Mouse (Mus musculus): Measurements from ENCODE around the gene Tnrc6c. TPM values are rescaled to one million over a fixed set of nuclear protein-coding genes. Genes with fewer than 3 reads are reported as not detected.

The Tnrc6c gene
- polyA plus RNA-seq, 1 experiment = 14.9 TPM

- no peaks in the 10 kb centered on the region for H3K27me3 ChIP-seq (replicated peaks; ENCODE audit: control insufficient read depth, insufficient read depth, low read length)
- H3K4me1 ChIP-seq (ENCODE audit: control insufficient read depth, insufficient read depth, low read length) = peaks cover 8% of the 10 kb centered on the region; the same call in 1 of the 2 replicates
- TF ChIP-seq POLR2A (IDR thresholded peaks at IDR 0.05; ENCODE audit: low read depth, low read length) (no peak), CTCF (conservative IDR thresholded peaks at IDR 0.05; ENCODE audit: insufficient read depth, insufficient read length, low read depth, low read length) (no peak)
- H3K36me3 ChIP-seq (ENCODE audit: control insufficient read depth, insufficient read depth, low read length) = no peaks in the 10 kb centered on the region
- 83% methylated on average over 3 of the region's 3 CpGs for WGBS
- no peak overlapping the region for H3K4me3 ChIP-seq (ENCODE audit: insufficient read depth, low read depth, low read length)
- no peak overlapping the region for H3K27ac ChIP-seq (ENCODE audit: insufficient read depth, low read depth, low read length)
- no peak for DNase-seq
These were observed 1.2 kb upstream of the Tnrc6c start for GRCm38 (mm10) chr11:117652907-117653306.

GRCm38 (mm10) chr11:117654380-117654924 lies 363 bp downstream of the Tnrc6c start:
- WGBS = 4% methylated on average over 68 of the region's 71 CpGs
- TF ChIP-seq CTCF (conservative IDR thresholded peaks at IDR 0.05; ENCODE audit: insufficient read depth, insufficient read length, low read depth, low read length) = no peak
- TF ChIP-seq POLR2A (IDR thresholded peaks at IDR 0.05; ENCODE audit: low read depth, low read length) = peak; percentile 98
- no peaks in the 10 kb centered on the region for H3K27me3 ChIP-seq (replicated peaks; ENCODE audit: control insufficient read depth, insufficient read depth, low read length)
- H3K27ac ChIP-seq (ENCODE audit: insufficient read depth, low read depth, low read length) = peak overlapping the region; percentile 88
- H3K4me1 ChIP-seq (ENCODE audit: control insufficient read depth, insufficient read depth, low read length) = peaks cover 8% of the 10 kb centered on the region; the same call in 1 of the 2 replicates
- peak overlapping the region; percentile 73 for H3K4me3 ChIP-seq (ENCODE audit: insufficient read depth, low read depth, low read length)
- DNase-seq = peak; percentile 100
- no peaks in the 10 kb centered on the region for H3K36me3 ChIP-seq (ENCODE audit: control insufficient read depth, insufficient read depth, low read length)

DNA sequence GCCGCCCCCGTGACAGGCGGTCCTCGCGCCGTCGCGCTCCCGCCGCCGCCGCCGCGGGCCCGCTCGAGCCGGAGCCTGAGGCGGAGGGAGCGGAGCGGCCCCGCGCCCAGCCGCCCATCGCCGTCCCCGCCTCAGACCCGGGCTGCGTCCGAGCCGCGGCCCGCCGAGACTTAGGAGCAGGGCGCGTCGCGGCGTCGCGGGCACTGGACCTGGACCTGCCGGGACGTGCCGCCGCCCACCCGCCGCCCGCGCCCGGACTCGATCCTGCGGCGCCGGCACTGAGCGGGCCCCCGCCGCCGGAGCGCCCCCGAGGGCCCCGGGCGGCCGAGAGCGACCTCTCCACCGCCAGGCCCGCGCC lies 824 bp downstream of the Tnrc6c start:
- peaks cover 8% of the 10 kb centered on the region; the same call in 1 of the 2 replicates for H3K4me1 ChIP-seq (ENCODE audit: control insufficient read depth, insufficient read depth, low read length)
- H3K27ac ChIP-seq (ENCODE audit: insufficient read depth, low read depth, low read length) = peak overlapping the region; percentile 70
- H3K4me3 ChIP-seq (ENCODE audit: insufficient read depth, low read depth, low read length) = peak overlapping the region; percentile 58
- no peaks in the 10 kb centered on the region for H3K36me3 ChIP-seq (ENCODE audit: control insufficient read depth, insufficient read depth, low read length)
- H3K27me3 ChIP-seq (replicated peaks; ENCODE audit: control insufficient read depth, insufficient read depth, low read length) = no peaks in the 10 kb centered on the region
- no peak for TF ChIP-seq POLR2A (IDR thresholded peaks at IDR 0.05; ENCODE audit: low read depth, low read length)
- no peak for TF ChIP-seq CTCF (conservative IDR thresholded peaks at IDR 0.05; ENCODE audit: insufficient read depth, insufficient read length, low read depth, low read length)
- DNase-seq = no peak
- WGBS = 2% methylated on average over 58 of the region's 66 CpGs

DNA sequence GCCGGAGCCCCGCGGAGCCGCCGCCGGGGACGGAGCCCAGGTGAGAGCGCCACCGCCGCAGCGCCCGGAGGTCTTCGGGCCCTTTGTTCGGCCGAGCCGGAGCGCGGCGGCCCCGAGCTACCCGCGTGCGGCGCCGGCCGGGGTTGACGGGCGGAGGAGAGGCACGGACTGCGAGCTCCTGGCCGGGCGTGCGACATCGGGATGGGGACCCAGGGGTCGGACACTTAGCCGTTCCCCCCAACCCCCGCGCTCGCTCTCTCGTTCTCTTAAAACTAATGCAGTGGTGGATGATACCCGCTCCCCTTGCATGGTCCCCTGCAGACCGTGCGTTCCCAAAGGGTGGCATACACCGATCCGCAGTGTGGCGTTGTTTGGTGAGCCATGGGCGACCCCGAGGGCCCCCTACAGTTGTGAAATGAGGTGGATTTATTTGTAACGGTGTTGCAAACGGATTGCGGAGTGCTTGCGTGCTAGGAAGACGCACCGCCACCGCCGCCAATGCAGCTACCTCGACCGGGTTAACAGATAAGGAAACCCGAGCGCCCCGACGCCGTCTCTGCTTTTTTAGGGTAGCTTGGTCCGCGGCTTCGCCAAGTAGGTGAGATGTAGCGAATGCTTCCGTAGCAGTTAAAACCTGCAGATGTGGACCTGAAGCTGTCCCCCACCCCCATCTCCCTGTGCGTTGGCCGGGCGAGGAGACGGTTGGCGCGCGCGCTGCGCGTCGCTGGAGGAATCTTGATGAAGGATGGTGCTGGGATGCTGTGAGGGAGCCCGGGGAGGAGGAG lies 1.4 kb downstream of the Tnrc6c start:
- H3K36me3 ChIP-seq (ENCODE audit: control insufficient read depth, insufficient read depth, low read length) = no peaks in the 10 kb centered on the region
- DNase-seq = peak; percentile 44
- H3K27me3 ChIP-seq (replicated peaks; ENCODE audit: control insufficient read depth, insufficient read depth, low read length) = no peaks in the 10 kb centered on the region
- no peak for TF ChIP-seq POLR2A (IDR thresholded peaks at IDR 0.05; ENCODE audit: low read depth, low read length)
- TF ChIP-seq CTCF (conservative IDR thresholded peaks at IDR 0.05; ENCODE audit: insufficient read depth, insufficient read length, low read depth, low read length) = no peak
- peaks cover 8% of the 10 kb centered on the region; the same call in 1 of the 2 replicates for H3K4me1 ChIP-seq (ENCODE audit: control insufficient read depth, insufficient read depth, low read length)
- peak overlapping the region; percentile 58 for H3K4me3 ChIP-seq (ENCODE audit: insufficient read depth, low read depth, low read length)
- WGBS = under 1% methylated on average over 80 of the region's 80 CpGs
- H3K27ac ChIP-seq (ENCODE audit: insufficient read depth, low read depth, low read length) = no peak overlapping the region; the same call in 1 of the 2 replicates

DNA sequence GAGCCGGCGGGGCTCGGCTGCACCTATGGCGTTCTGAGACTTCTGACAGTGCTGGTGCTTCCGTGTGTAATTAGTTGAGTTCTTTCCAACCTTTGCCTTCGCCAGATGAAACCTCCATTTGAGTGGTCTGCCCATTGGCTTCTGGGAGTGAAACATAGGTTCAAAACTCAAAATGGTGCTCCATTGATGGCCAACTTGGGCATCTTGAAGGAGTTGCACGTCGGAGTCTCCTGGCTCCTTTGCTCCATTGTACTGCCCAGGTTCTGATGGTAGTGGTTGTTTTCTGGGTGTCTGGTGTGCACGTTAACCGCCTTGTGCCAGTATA lies 1.9 kb downstream of the Tnrc6c start:
- peak overlapping the region; percentile 58 for H3K4me3 ChIP-seq (ENCODE audit: insufficient read depth, low read depth, low read length)
- H3K36me3 ChIP-seq (ENCODE audit: control insufficient read depth, insufficient read depth, low read length) = no peaks in the 10 kb centered on the region
- no peaks in the 10 kb centered on the region for H3K27me3 ChIP-seq (replicated peaks; ENCODE audit: control insufficient read depth, insufficient read depth, low read length)
- no peak overlapping the region for H3K27ac ChIP-seq (ENCODE audit: insufficient read depth, low read depth, low read length)
- WGBS = 20% methylated on average over 10 of the region's 10 CpGs
- TF ChIP-seq CTCF (conservative IDR thresholded peaks at IDR 0.05; ENCODE audit: insufficient read depth, insufficient read length, low read depth, low read length) (no peak), POLR2A (IDR thresholded peaks at IDR 0.05; ENCODE audit: low read depth, low read length) (no peak)
- DNase-seq = no peak
- peaks cover 8% of the 10 kb centered on the region; the same call in 1 of the 2 replicates for H3K4me1 ChIP-seq (ENCODE audit: control insufficient read depth, insufficient read depth, low read length)

DNA sequence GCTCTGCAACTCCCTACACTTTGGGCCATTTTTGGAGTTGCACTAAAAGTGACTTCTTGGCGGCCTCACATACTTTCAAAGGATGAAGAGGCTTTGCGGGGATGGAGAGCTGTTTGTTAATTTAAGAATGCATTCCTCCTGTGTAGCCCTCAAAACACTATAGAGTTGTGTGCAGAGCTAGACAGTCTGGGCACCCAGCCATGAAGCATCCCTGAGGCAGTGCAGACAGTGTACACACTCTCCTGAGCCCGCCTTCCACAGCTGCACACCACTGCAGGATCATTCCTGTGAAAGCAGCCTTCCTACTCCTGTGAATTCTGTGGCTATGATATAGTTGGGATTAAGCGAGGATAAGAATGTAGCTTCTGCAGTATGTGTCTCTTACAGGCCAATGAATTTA lies 4.9 kb downstream of the Tnrc6c start:
- H3K27me3 ChIP-seq (replicated peaks; ENCODE audit: control insufficient read depth, insufficient read depth, low read length) = no peaks in the 10 kb centered on the region
- no peak overlapping the region for H3K27ac ChIP-seq (ENCODE audit: insufficient read depth, low read depth, low read length)
- H3K4me3 ChIP-seq (ENCODE audit: insufficient read depth, low read depth, low read length) = no peak overlapping the region
- WGBS = 54% methylated on average over 4 of the region's 4 CpGs
- peak; percentile 25 for DNase-seq
- TF ChIP-seq CTCF (conservative IDR thresholded peaks at IDR 0.05; ENCODE audit: insufficient read depth, insufficient read length, low read depth, low read length) = no peak
- TF ChIP-seq POLR2A (IDR thresholded peaks at IDR 0.05; ENCODE audit: low read depth, low read length) = no peak
- H3K36me3 ChIP-seq (ENCODE audit: control insufficient read depth, insufficient read depth, low read length) = no peaks in the 10 kb centered on the region
- peaks cover 8% of the 10 kb centered on the region; the same call in 1 of the 2 replicates for H3K4me1 ChIP-seq (ENCODE audit: control insufficient read depth, insufficient read depth, low read length)

DNA sequence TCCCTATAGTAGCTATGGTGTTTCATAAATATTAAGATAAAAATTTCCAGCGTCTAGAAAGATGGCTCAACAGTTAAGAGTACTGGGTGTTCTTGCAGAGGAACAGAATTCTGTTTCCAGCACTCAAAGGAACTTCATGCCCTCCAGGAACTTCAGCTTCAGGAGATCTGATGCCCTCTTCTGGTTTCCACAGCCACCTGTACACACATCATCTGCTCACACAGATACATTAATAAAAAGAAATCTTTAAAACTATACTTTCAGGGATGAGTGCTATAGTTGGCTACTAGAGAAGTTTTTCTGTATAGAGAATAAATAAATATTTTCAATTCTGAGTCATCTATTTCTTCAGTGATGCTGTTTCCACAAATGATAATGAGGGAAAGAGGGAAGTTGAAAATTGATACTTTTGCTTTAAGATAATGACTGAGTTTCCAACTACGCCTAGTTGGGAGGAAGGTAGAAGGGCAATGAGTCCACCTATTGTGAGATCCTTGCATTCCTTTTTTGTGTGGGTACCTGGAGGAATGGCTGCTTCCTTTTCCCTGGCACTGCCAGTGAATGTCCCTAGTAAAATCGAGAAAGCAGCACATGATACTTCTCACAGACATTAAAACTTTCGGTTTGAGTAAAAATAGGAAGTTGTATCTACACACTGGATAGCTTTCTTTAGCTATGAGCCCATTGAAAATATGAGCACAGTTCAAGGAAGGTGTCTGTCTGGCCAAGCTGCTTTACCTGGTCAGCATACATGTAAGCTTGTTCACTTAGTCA lies 9.1 kb downstream of the Tnrc6c start:
- Histone ChIP-seq H3K27me3 (replicated peaks; ENCODE audit: control insufficient read depth, insufficient read depth, low read length) (no peaks in the 10 kb centered on the region), H3K27ac (ENCODE audit: insufficient read depth, low read depth, low read length) (no peak overlapping the region), H3K4me3 (ENCODE audit: insufficient read depth, low read depth, low read length) (no peak overlapping the region), H3K36me3 (ENCODE audit: control insufficient read depth, insufficient read depth, low read length) (no peaks in the 10 kb centered on the region), H3K4me1 (ENCODE audit: control insufficient read depth, insufficient read depth, low read length) (0 out of 2 replicates have a peak, but pooled peaks cover 7% of the 10 kb centered on the region)
- 59% methylated on average over 4 of the region's 4 CpGs for WGBS
- no peak for DNase-seq
- TF ChIP-seq CTCF (conservative IDR thresholded peaks at IDR 0.05; ENCODE audit: insufficient read depth, insufficient read length, low read depth, low read length) = no peak
- no peak for TF ChIP-seq POLR2A (IDR thresholded peaks at IDR 0.05; ENCODE audit: low read depth, low read length)

Data from kidney, adult 2 months (tissue).